27 mouse cellular contexts compared by ENCODE assay signal in genomic region chr10:76722751-76723450, GRCm38 (mm10). TPM values are rescaled to one million over a fixed set of nuclear protein-coding genes. Genes with fewer than 3 reads are reported as not detected.
DNase-seq lines count a peak whose midpoint lies in the region; ATAC-seq and TF ChIP-seq lines count a peak whose summit lies in the region.
"Had no signal": no experiment of that assay in that cellular context is flagged by ENCODE, and none has a peak within 500 bp of the region (broad histone marks: within the 10 kb centered on the region; RNA-seq: fewer than 3 reads in every experiment).

No protein-coding gene starts in this region.

- no peak overlapping the region for H3K27ac ChIP-seq in gastrocnemius, adult 2 months
- no peak overlapping the region for H3K27ac ChIP-seq in intestine, embryonic 14.5 days (ENCODE audit: low read depth)
- no peak overlapping the region for H3K27ac ChIP-seq in intestine, postnatal 0 days (ENCODE audit: low read depth, low read length)
- H3K27ac ChIP-seq: heart, embryonic 15.5 days; layer of hippocampus, adult 2 months; left cerebral cortex, adult 2 months; limb, embryonic 13.5 days; liver, embryonic 13.5 days; midbrain, embryonic 15.5 days; neural tube, embryonic 15.5 days had no signal

- WGBS in intestine, embryonic 14.5 days, result 89% methylated on average over 18 of the region's 18 CpGs
- 81% methylated on average over 18 of the region's 18 CpGs for WGBS in intestine, postnatal 0 days

- ATAC-seq in intestine, embryonic 14.5 days (replicated peaks; ENCODE audit: low FRiP score, low TSS enrichment, low read depth), result no peak
- no peak for ATAC-seq in intestine, postnatal 0 days
- ATAC-seq: forebrain, embryonic 14.5 days; hindbrain, embryonic 16.5 days; midbrain, embryonic 15.5 days had no signal

- no peaks in the 10 kb centered on the region for H3K9me3 ChIP-seq in intestine, embryonic 14.5 days (ENCODE audit: control insufficient read depth, low read length)
- H3K9me3 ChIP-seq in intestine, postnatal 0 days (ENCODE audit: control insufficient read depth), result no peaks in the 10 kb centered on the region
- H3K9me3 ChIP-seq: G1E; heart, embryonic 15.5 days; limb, embryonic 13.5 days; liver, embryonic 13.5 days; midbrain, embryonic 15.5 days; neural tube, embryonic 15.5 days had no signal

- intact Hi-C loops in gastrocnemius, adult 2 months (cut with DNase I), result no loop called here

- no peak overlapping the region for H3K9ac ChIP-seq in intestine, embryonic 14.5 days (ENCODE audit: low read length)
- H3K9ac ChIP-seq in intestine, postnatal 0 days (ENCODE audit: low read depth, low read length), result no peak overlapping the region
- H3K9ac ChIP-seq: heart, embryonic 15.5 days; limb, embryonic 13.5 days; liver, embryonic 13.5 days; midbrain, embryonic 15.5 days; neural tube, embryonic 15.5 days had no signal

- H3K4me2 ChIP-seq in intestine, embryonic 14.5 days (ENCODE audit: low read length), result no peak overlapping the region
- no peak overlapping the region for H3K4me2 ChIP-seq in intestine, postnatal 0 days (replicated peaks; ENCODE audit: low read depth)
- H3K4me2 ChIP-seq: heart, embryonic 15.5 days; liver, embryonic 13.5 days; midbrain, embryonic 15.5 days; neural tube, embryonic 15.5 days had no signal

- H3K36me3 ChIP-seq in intestine, embryonic 14.5 days (ENCODE audit: control insufficient read depth, insufficient read depth, low read length), result peaks cover 56% of the 10 kb centered on the region
- peaks cover 34% of the 10 kb centered on the region for H3K36me3 ChIP-seq in intestine, postnatal 0 days (ENCODE audit: control insufficient read depth, insufficient read depth)
- H3K36me3 ChIP-seq: G1E; liver, embryonic 13.5 days; midbrain, embryonic 15.5 days; neural tube, embryonic 15.5 days had no signal

- TF ChIP-seq CTCF in gastrocnemius, adult 2 months (IDR thresholded peaks at IDR 0.05), result no peak
- TF ChIP-seq CTCF in intestine, postnatal 0 days (IDR thresholded peaks at IDR 0.05; ENCODE audit: low read depth), result no peak

- H3K27me3 ChIP-seq in intestine, embryonic 14.5 days (replicated peaks; ENCODE audit: control insufficient read depth, insufficient read depth, low read length), result no peaks in the 10 kb centered on the region
- H3K27me3 ChIP-seq in intestine, postnatal 0 days (replicated peaks; ENCODE audit: control insufficient read depth, insufficient read depth, low read length), result no peaks in the 10 kb centered on the region
- H3K27me3 ChIP-seq: heart, embryonic 15.5 days; limb, embryonic 13.5 days; liver, embryonic 13.5 days; midbrain, embryonic 15.5 days; neural tube, embryonic 15.5 days had no signal

- DNase-seq in gastrocnemius, adult 2 months, result no peak
- DNase-seq in gastrocnemius, adult 8-10 months (ENCODE audit: low spot score in 2 of 2), result no peak
- peak; percentile 47 for DNase-seq in intestine, embryonic 14.5 days (ENCODE audit: low spot score)
- peak; percentile 11 for DNase-seq in urinary bladder, adult 2 months (ENCODE audit: low spot score)
- no peak for DNase-seq in urinary bladder, postnatal 25 days (ENCODE audit: low spot score)
- DNase-seq in liver, result no peak
- DNase-seq: adrenal gland, postnatal 10 days; cerebellum, adult 8-10 months; cerebellum, postnatal 25 days; kidney, adult 11 months; kidney, postnatal 36 days; liver, embryonic 13.5 days; lung, postnatal 14 days; retina, postnatal 1 day; right cerebral cortex, postnatal 14 days; thymus, postnatal 14 days had no signal

- peaks cover 16% of the 10 kb centered on the region for H3K4me1 ChIP-seq in intestine, embryonic 14.5 days (replicated peaks; ENCODE audit: control insufficient read depth, insufficient read depth, low read length)
- no peaks in the 10 kb centered on the region for H3K4me1 ChIP-seq in intestine, postnatal 0 days (replicated peaks; ENCODE audit: control insufficient read depth, insufficient read depth, low read length)
- H3K4me1 ChIP-seq: liver, embryonic 13.5 days; midbrain, embryonic 15.5 days; neural tube, embryonic 15.5 days had no signal

- H3K4me3 ChIP-seq in gastrocnemius, adult 2 months, result peak overlapping the region; percentile 74
- H3K4me3 ChIP-seq in intestine, embryonic 14.5 days (ENCODE audit: low read depth, low read length), result no peak overlapping the region
- H3K4me3 ChIP-seq in intestine, postnatal 0 days (ENCODE audit: low read depth, low read length), result no peak overlapping the region
- H3K4me3 ChIP-seq: heart, embryonic 15.5 days; layer of hippocampus, adult 2 months; left cerebral cortex, adult 2 months; limb, embryonic 13.5 days; liver, embryonic 13.5 days; midbrain, embryonic 15.5 days; neural tube, embryonic 15.5 days had no signal

RNA-seq across cellular contexts. Expression of gene Col6a1, which starts 3.1 kb away (rescaled TPM):
- 10 to 100 TPM; 30.5 to 59.0 TPM for total RNA-seq in gastrocnemius, adult 2 months (2021)
- total RNA-seq in gastrocnemius, adult 8-10 months (2022), result 10 to 100 TPM; 11.6 to 27.0 (median 15.2) TPM
- 309 and 317 TPM in 2 replicates for polyA plus RNA-seq in intestine, embryonic 14.5 days (2014; fragmentation: Nextera tagmentation; extraction: Ambion mirVana)
- polyA plus RNA-seq in intestine, postnatal 0 days (2015; fragmentation: Nextera tagmentation; extraction: Ambion mirVana), result 112 and 113 TPM in 2 replicates
- polyA plus RNA-seq in urinary bladder, adult 2 months (2012; rRNA removed), result 412 and 521 TPM in 2 replicates
- total RNA-seq: hematopoietic stem cell, adult 5-6 weeks had no signal
- polyA plus RNA-seq: G1E had no signal

Comparison
In these comparisons a context has a peak if more than half of its experiments do, and no peak if none do; other contexts are left out.
1. DNase-seq: peak in intestine, embryonic 14.5 days (single experiment) and urinary bladder, adult 2 months (single experiment); none in gastrocnemius, adult 2 months (single experiment), gastrocnemius, adult 8-10 months (0 of 2), urinary bladder, postnatal 25 days (single experiment) and liver (single experiment).